Mouse (Mus musculus): ENCODE results near the gene Nlrc5. TPM values are rescaled to one million over a fixed set of nuclear protein-coding genes. Genes with fewer than 3 reads are reported as not detected.
"Not testable (repeated sequence)": the region's sequence is repeated elsewhere in the genome, so short reads cannot be mapped to it uniquely, and the experiment has no call there.

Nlrc5 gene
- polyA plus RNA-seq, 1 experiment from 2014 or later, result 0.35 TPM

- Histone ChIP-seq H3K9me3 (replicated peaks) (no peaks in the 10 kb centered on the region), H3K4me2 (no peak overlapping the region), H3K27ac (replicated peaks) (no peak overlapping the region), H3K36me3 (replicated peaks) (peaks cover 82% of the 10 kb centered on the region), H3K4me3 (replicated peaks) (no peak overlapping the region), H3K4me1 (replicated peaks) (peaks cover 15% of the 10 kb centered on the region; the same call in 1 of the 2 replicates), H3K27me3 (no peaks in the 10 kb centered on the region), H3K9ac (no peak overlapping the region)
- no peak for ATAC-seq (ENCODE audit: insufficient read depth)
- WGBS (ENCODE audit: insufficient replicate concordance), result 79% methylated on average over 6 of the region's 6 CpGs
Measured at GRCm38 (mm10) chr8:94395851-94396540, 38.2 kb upstream of the Nlrc5 start.

GRCm38 (mm10) chr8:94396964-94397657, 37.0 kb upstream of the Nlrc5 start:
- peak; percentile 43; the same call in 1 of the 2 replicates for ATAC-seq (ENCODE audit: insufficient read depth)

GRCm38 (mm10) chr8:94398587-94398986, 35.6 kb upstream of the Nlrc5 start:
- no peak overlapping the region for H3K9ac ChIP-seq
- peaks cover 58% of the 10 kb centered on the region for H3K36me3 ChIP-seq (replicated peaks)
- 61% methylated on average over 6 of the region's 6 CpGs for WGBS (ENCODE audit: insufficient replicate concordance)
- H3K4me3 ChIP-seq (replicated peaks), result no peak overlapping the region
- H3K9me3 ChIP-seq (replicated peaks), result no peaks in the 10 kb centered on the region
- H3K27ac ChIP-seq (replicated peaks), result no peak overlapping the region
- H3K27me3 ChIP-seq, result no peaks in the 10 kb centered on the region
- no peak overlapping the region for H3K4me2 ChIP-seq
- ATAC-seq (ENCODE audit: insufficient read depth), result no peak
- no peaks in the 10 kb centered on the region for H3K4me1 ChIP-seq (replicated peaks)

More at GRCm38 (mm10) chr8:94396964-94397657, 37.0 kb upstream of the Nlrc5 start:
- H3K27me3 ChIP-seq, result no peaks in the 10 kb centered on the region
- no peaks in the 10 kb centered on the region for H3K9me3 ChIP-seq (replicated peaks)
- peaks cover 8% of the 10 kb centered on the region; the same call in 1 of the 2 replicates for H3K4me1 ChIP-seq (replicated peaks)
- no peak overlapping the region for H3K4me2 ChIP-seq
- WGBS (ENCODE audit: insufficient replicate concordance), result 58% methylated on average over 11 of the region's 11 CpGs
- H3K27ac ChIP-seq (replicated peaks), result no peak overlapping the region
- peaks cover 71% of the 10 kb centered on the region for H3K36me3 ChIP-seq (replicated peaks)
- no peak overlapping the region for H3K9ac ChIP-seq
- H3K4me3 ChIP-seq (replicated peaks), result no peak overlapping the region

GRCm38 (mm10) chr8:94399361-94399953, 34.7 kb upstream of the Nlrc5 start:
- no peak overlapping the region for H3K4me3 ChIP-seq (replicated peaks)
- no peaks in the 10 kb centered on the region for H3K27me3 ChIP-seq
- H3K9ac ChIP-seq, result no peak overlapping the region
- 37% methylated on average over 3 of the region's 3 CpGs for WGBS (ENCODE audit: insufficient replicate concordance)
- peaks cover 49% of the 10 kb centered on the region for H3K36me3 ChIP-seq (replicated peaks)
- no peak overlapping the region for H3K27ac ChIP-seq (replicated peaks)
- ATAC-seq (ENCODE audit: insufficient read depth), result no peak
- H3K4me1 ChIP-seq (replicated peaks), result no peaks in the 10 kb centered on the region
- no peaks in the 10 kb centered on the region for H3K9me3 ChIP-seq (replicated peaks)
- H3K4me2 ChIP-seq, result no peak overlapping the region

GRCm38 (mm10) chr8:94399957-94400356, 34.2 kb upstream of the Nlrc5 start:
- 53% methylated on average over 2 of the region's 2 CpGs for WGBS (ENCODE audit: insufficient replicate concordance)
- not testable (repeated sequence) for H3K4me1 ChIP-seq (replicated peaks); ATAC-seq (ENCODE audit: insufficient read depth); H3K9me3 ChIP-seq (replicated peaks); H3K4me3 ChIP-seq (replicated peaks); H3K27ac ChIP-seq (replicated peaks); H3K27me3 ChIP-seq; H3K4me2 ChIP-seq; H3K9ac ChIP-seq
- peaks cover 44% of the 10 kb centered on the region for H3K36me3 ChIP-seq (replicated peaks)

GRCm38 (mm10) chr8:94408443-94409080, 25.6 kb upstream of the Nlrc5 start:
- ATAC-seq (ENCODE audit: insufficient read depth), result peak; percentile 37; the same call in 1 of the 2 replicates

GRCm38 (mm10) chr8:94409523-94409922, 24.6 kb upstream of the Nlrc5 start:
- no peak for ATAC-seq (ENCODE audit: insufficient read depth)
- Histone ChIP-seq H3K36me3 (replicated peaks) (no peaks in the 10 kb centered on the region), H3K27ac (replicated peaks) (no peak overlapping the region), H3K27me3 (no peaks in the 10 kb centered on the region; the same call in 1 of the 2 replicates), H3K4me3 (replicated peaks) (no peak overlapping the region), H3K9me3 (replicated peaks) (no peaks in the 10 kb centered on the region), H3K4me1 (replicated peaks) (peaks cover 12% of the 10 kb centered on the region), H3K9ac (no peak overlapping the region), H3K4me2 (no peak overlapping the region)
- 59% methylated on average over 7 of the region's 7 CpGs for WGBS (ENCODE audit: insufficient replicate concordance)

More at GRCm38 (mm10) chr8:94408443-94409080, 25.6 kb upstream of the Nlrc5 start:
- Histone ChIP-seq H3K4me3 (replicated peaks) (no peak overlapping the region), H3K27me3 (no peaks in the 10 kb centered on the region; the same call in 1 of the 2 replicates), H3K4me2 (no peak overlapping the region), H3K27ac (replicated peaks) (no peak overlapping the region), H3K36me3 (replicated peaks) (no peaks in the 10 kb centered on the region), H3K9me3 (replicated peaks) (no peaks in the 10 kb centered on the region), H3K4me1 (replicated peaks) (peaks cover 12% of the 10 kb centered on the region), H3K9ac (no peak overlapping the region)
- 16% methylated on average over 8 of the region's 8 CpGs for WGBS (ENCODE audit: insufficient replicate concordance)

GRCm38 (mm10) chr8:94412518-94412917, 21.6 kb upstream of the Nlrc5 start:
- H3K27ac ChIP-seq (replicated peaks), result no peak overlapping the region
- H3K4me1 ChIP-seq (replicated peaks), result peaks cover 12% of the 10 kb centered on the region
- no peak overlapping the region for H3K4me3 ChIP-seq (replicated peaks)
- no peaks in the 10 kb centered on the region for H3K9me3 ChIP-seq (replicated peaks)
- H3K4me2 ChIP-seq, result no peak overlapping the region
- H3K9ac ChIP-seq, result no peak overlapping the region
- no peaks in the 10 kb centered on the region; the same call in 1 of the 2 replicates for H3K27me3 ChIP-seq
- no peaks in the 10 kb centered on the region for H3K36me3 ChIP-seq (replicated peaks)
- WGBS (ENCODE audit: insufficient replicate concordance), result 58% methylated on average over 6 of the region's 6 CpGs
- ATAC-seq (ENCODE audit: insufficient read depth), result no peak

GRCm38 (mm10) chr8:94413509-94413908, 20.6 kb upstream of the Nlrc5 start:
- no peak overlapping the region for H3K4me2 ChIP-seq
- ATAC-seq (ENCODE audit: insufficient read depth), result no peak
- H3K27ac ChIP-seq (replicated peaks), result no peak overlapping the region
- H3K27me3 ChIP-seq, result no peaks in the 10 kb centered on the region; the same call in 1 of the 2 replicates
- H3K36me3 ChIP-seq (replicated peaks), result no peaks in the 10 kb centered on the region
- WGBS (ENCODE audit: insufficient replicate concordance), result 44% methylated on average over 6 of the region's 6 CpGs
- no peak overlapping the region for H3K9ac ChIP-seq
- peaks cover 6% of the 10 kb centered on the region for H3K4me1 ChIP-seq (replicated peaks)
- no peaks in the 10 kb centered on the region for H3K9me3 ChIP-seq (replicated peaks)
- H3K4me3 ChIP-seq (replicated peaks), result no peak overlapping the region

- no peak for ATAC-seq (ENCODE audit: insufficient read depth)
- Histone ChIP-seq H3K36me3 (replicated peaks) (no peaks in the 10 kb centered on the region), H3K9me3 (replicated peaks) (no peaks in the 10 kb centered on the region), H3K27ac (replicated peaks) (no peak overlapping the region), H3K4me3 (replicated peaks) (no peak overlapping the region), H3K9ac (no peak overlapping the region), H3K4me2 (no peak overlapping the region), H3K4me1 (replicated peaks) (no peaks in the 10 kb centered on the region), H3K27me3 (no peaks in the 10 kb centered on the region; the same call in 1 of the 2 replicates)
- WGBS (ENCODE audit: insufficient replicate concordance), result 43% methylated on average over 2 of the region's 2 CpGs
Measured at GRCm38 (mm10) chr8:94415218-94415617, 18.9 kb upstream of the Nlrc5 start.

- H3K4me3 ChIP-seq (replicated peaks), result no peak overlapping the region
- no peak for ATAC-seq (ENCODE audit: insufficient read depth)
- H3K36me3 ChIP-seq (replicated peaks), result no peaks in the 10 kb centered on the region
- H3K27me3 ChIP-seq, result 0 out of 2 replicates have a peak, but pooled peaks cover 3% of the 10 kb centered on the region
- WGBS (ENCODE audit: insufficient replicate concordance), result 43% methylated on average over 9 of the region's 9 CpGs
- no peak overlapping the region for H3K9ac ChIP-seq
- no peaks in the 10 kb centered on the region for H3K9me3 ChIP-seq (replicated peaks)
- no peak overlapping the region for H3K27ac ChIP-seq (replicated peaks)
- H3K4me2 ChIP-seq, result no peak overlapping the region
- H3K4me1 ChIP-seq (replicated peaks), result no peaks in the 10 kb centered on the region
Measured at GRCm38 (mm10) chr8:94418017-94418416, 16.1 kb upstream of the Nlrc5 start.
